Mouse (Mus musculus): Measurements from ENCODE around the gene Pgbd1. TPM values are rescaled to one million over a fixed set of nuclear protein-coding genes. Genes with fewer than 3 reads are reported as not detected.
A peak's percentile ranks its signal among the peaks of the same experiment; 100 is the strongest.
"Not testable (repeated sequence)": the region's sequence is repeated elsewhere in the genome, so short reads cannot be mapped to it uniquely, and the experiment has no call there.

Pgbd1 gene
- polyA plus RNA-seq, 1 experiment = 0.07 TPM

- peaks cover 45% of the 10 kb centered on the region for H3K36me3 ChIP-seq (replicated peaks; ENCODE audit: low read length)
- peaks cover 54% of the 10 kb centered on the region for H3K4me1 ChIP-seq
- H3K4me3 ChIP-seq (replicated peaks) = peak overlapping the region; percentile 94
- H3K27me3 ChIP-seq (replicated peaks) = no peaks in the 10 kb centered on the region
- no peaks in the 10 kb centered on the region for H3K9me3 ChIP-seq
- TF ChIP-seq GATA1 (IDR thresholded peaks at IDR 0.05; ENCODE audit: borderline replicate concordance, low read length) (no peak), FLI1 (IDR thresholded peaks at IDR 0.05; ENCODE audit: low read length) (no peak)
Measured at GRCm38 (mm10) chr13:21401636-21402286, 39.1 kb downstream of the Pgbd1 start.

DNA sequence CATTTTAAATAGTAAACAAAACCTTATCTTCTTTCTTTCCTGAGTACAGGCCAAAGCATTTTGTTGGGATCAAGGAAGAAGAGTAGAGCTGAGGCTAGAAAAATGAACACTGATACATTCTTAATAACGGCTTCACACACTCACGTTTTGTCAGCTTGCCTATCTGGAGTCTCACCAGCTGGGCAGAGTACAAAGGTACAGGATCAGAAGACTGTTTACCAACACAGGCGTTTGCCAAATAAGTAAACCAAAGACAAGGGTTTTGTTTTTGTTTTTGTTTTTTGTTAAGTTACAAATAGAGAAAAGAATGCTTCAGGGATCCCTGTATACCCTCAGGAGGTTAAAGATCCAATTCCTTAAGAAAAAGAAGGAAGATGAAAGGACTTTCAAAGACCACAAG is 39.7 kb downstream of the Pgbd1 start:
- H3K4me3 ChIP-seq (replicated peaks) = peak overlapping the region; percentile 94
- TF ChIP-seq FLI1 (IDR thresholded peaks at IDR 0.05; ENCODE audit: low read length) (no peak), GATA1 (IDR thresholded peaks at IDR 0.05; ENCODE audit: borderline replicate concordance, low read length) (no peak)
- no peaks in the 10 kb centered on the region for H3K27me3 ChIP-seq (replicated peaks)
- H3K36me3 ChIP-seq (replicated peaks; ENCODE audit: low read length) = peaks cover 51% of the 10 kb centered on the region
- H3K9me3 ChIP-seq = no peaks in the 10 kb centered on the region
- H3K4me1 ChIP-seq = peaks cover 56% of the 10 kb centered on the region

DNA sequence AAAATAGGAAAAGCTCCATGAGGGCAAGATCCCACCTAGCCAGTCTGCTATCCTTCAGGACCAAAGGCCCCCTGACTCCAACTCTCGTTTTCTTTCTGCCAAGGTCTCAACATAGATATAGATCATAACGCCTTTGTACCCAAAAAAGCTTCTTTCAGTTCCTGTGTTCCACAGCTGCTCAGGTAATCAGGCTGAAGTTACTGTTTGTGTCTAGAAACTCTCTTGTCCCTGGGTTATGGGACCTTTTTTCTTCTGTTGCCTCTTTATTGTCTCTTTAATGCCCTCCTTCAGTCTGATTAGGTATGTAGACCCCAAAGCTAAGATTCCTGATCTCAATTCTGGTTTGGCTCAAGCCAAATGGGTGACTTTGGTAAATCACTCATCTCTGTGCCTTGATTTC is 43.4 kb downstream of the Pgbd1 start:
- TF ChIP-seq FLI1 (IDR thresholded peaks at IDR 0.05; ENCODE audit: low read length) (no peak), GATA1 (IDR thresholded peaks at IDR 0.05; ENCODE audit: borderline replicate concordance, low read length) (no peak)
- Histone ChIP-seq H3K4me1 (peaks cover 72% of the 10 kb centered on the region), H3K4me3 (replicated peaks) (no peak overlapping the region), H3K27me3 (replicated peaks) (no peaks in the 10 kb centered on the region), H3K36me3 (replicated peaks; ENCODE audit: low read length) (peaks cover 84% of the 10 kb centered on the region), H3K9me3 (peaks cover 5% of the 10 kb centered on the region)

- H3K27me3 ChIP-seq (replicated peaks); H3K4me3 ChIP-seq (replicated peaks); H3K9me3 ChIP-seq: not testable (repeated sequence)
- Histone ChIP-seq H3K36me3 (replicated peaks; ENCODE audit: low read length) (peaks cover 95% of the 10 kb centered on the region), H3K4me1 (peaks cover 78% of the 10 kb centered on the region)
Measured at GRCm38 (mm10) chr13:21396048-21396447, 44.8 kb downstream of the Pgbd1 start.

DNA sequence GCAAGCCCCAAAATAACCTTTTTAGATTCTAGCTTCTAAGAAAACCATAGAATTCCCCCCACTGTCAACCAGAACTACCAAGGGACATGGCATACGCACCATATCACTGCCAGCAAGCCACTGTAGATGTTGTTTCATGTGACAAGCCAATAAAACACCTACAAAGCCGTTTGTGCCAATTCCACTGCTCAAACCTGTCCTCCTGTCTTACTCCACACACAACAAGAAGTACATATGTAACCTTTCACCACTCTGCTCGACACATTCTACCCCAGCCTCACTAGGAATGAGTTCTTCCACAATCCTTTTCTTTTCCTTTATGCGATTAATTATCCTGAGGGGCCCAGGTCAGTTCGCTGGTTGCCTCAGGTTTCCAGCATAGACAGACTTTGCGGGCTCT is 45.2 kb downstream of the Pgbd1 start:
- Histone ChIP-seq H3K27me3 (replicated peaks) (no peaks in the 10 kb centered on the region), H3K36me3 (replicated peaks; ENCODE audit: low read length) (peaks cover 95% of the 10 kb centered on the region), H3K9me3 (peaks cover 8% of the 10 kb centered on the region), H3K4me1 (peaks cover 78% of the 10 kb centered on the region), H3K4me3 (replicated peaks) (no peak overlapping the region)
- TF ChIP-seq GATA1 (IDR thresholded peaks at IDR 0.05; ENCODE audit: borderline replicate concordance, low read length) (no peak), FLI1 (IDR thresholded peaks at IDR 0.05; ENCODE audit: low read length) (no peak)

DNA sequence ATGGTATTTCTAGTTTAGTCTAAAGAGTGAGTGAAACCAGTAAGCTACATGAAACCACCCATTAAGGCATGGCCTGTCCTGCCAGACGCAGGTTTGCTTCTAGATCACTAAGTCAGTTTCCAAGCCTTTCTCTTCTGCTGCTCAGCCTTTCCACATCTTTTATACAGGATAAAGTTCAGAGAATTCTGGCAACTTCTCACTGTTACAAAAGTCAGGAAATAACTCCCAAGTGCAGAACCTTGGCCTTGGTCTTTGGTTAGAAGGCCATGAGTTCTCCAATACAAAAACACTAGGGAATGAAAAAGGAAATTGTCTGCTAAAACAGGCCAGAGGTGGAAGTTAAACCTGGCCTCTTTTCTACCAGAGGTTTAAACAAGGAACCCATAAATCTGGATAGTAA is 45.6 kb downstream of the Pgbd1 start:
- Histone ChIP-seq H3K4me3 (replicated peaks) (no peak overlapping the region), H3K27me3 (replicated peaks) (no peaks in the 10 kb centered on the region), H3K4me1 (peaks cover 78% of the 10 kb centered on the region), H3K9me3 (peaks cover 8% of the 10 kb centered on the region), H3K36me3 (replicated peaks; ENCODE audit: low read length) (peaks cover 95% of the 10 kb centered on the region)
- TF ChIP-seq GATA1 (IDR thresholded peaks at IDR 0.05; ENCODE audit: borderline replicate concordance, low read length) (no peak), FLI1 (IDR thresholded peaks at IDR 0.05; ENCODE audit: low read length) (no peak)

GRCm38 (mm10) chr13:21377773-21378172 is 63.1 kb downstream of the Pgbd1 start:
- no peaks in the 10 kb centered on the region for H3K36me3 ChIP-seq (replicated peaks; ENCODE audit: low read length)
- no peaks in the 10 kb centered on the region for H3K27me3 ChIP-seq (replicated peaks)
- no peak overlapping the region for H3K4me3 ChIP-seq (replicated peaks)
- H3K4me1 ChIP-seq = no peaks in the 10 kb centered on the region
- no peak for TF ChIP-seq GATA1 (IDR thresholded peaks at IDR 0.05; ENCODE audit: borderline replicate concordance, low read length)
- no peak for TF ChIP-seq FLI1 (IDR thresholded peaks at IDR 0.05; ENCODE audit: low read length)
- peaks cover 20% of the 10 kb centered on the region for H3K9me3 ChIP-seq

- TF ChIP-seq GATA1 (IDR thresholded peaks at IDR 0.05; ENCODE audit: borderline replicate concordance, low read length) = no peak
- no peak for TF ChIP-seq FLI1 (IDR thresholded peaks at IDR 0.05; ENCODE audit: low read length)
- no peak overlapping the region for H3K4me3 ChIP-seq (replicated peaks)
- peaks cover 1% of the 10 kb centered on the region; the same call in 1 of the 2 replicates for H3K9me3 ChIP-seq
- H3K36me3 ChIP-seq (replicated peaks; ENCODE audit: low read length) = peaks cover 33% of the 10 kb centered on the region
- no peaks in the 10 kb centered on the region for H3K27me3 ChIP-seq (replicated peaks)
- peaks cover 7% of the 10 kb centered on the region; the same call in 1 of the 2 replicates for H3K4me1 ChIP-seq
Measured at GRCm38 (mm10) chr13:21372700-21373099, 68.2 kb downstream of the Pgbd1 start.

Other genes starting within 250 kb of the Pgbd1 start
- not detected in 2 replicates for gene Gpx5, start 148.3 kb downstream of the Pgbd1 start, polyA plus RNA-seq (2012; ENCODE audit: insufficient read depth, low replicate concordance)
- gene Gpx6, start 128.9 kb downstream of the Pgbd1 start, polyA plus RNA-seq (2012; ENCODE audit: insufficient read depth, low replicate concordance) = not detected in 2 replicates
- not detected in 2 replicates for gene Olfr1367, start 94.1 kb downstream of the Pgbd1 start, polyA plus RNA-seq (2012; ENCODE audit: insufficient read depth, low replicate concordance)
- 1.3 TPM in 1 of 2 replicates, not detected in the other for gene Zscan12, start 78.2 kb downstream of the Pgbd1 start, polyA plus RNA-seq (2012; ENCODE audit: insufficient read depth, low replicate concordance)
- gene Zkscan3, start 38.3 kb downstream of the Pgbd1 start, polyA plus RNA-seq (2012; ENCODE audit: insufficient read depth, low replicate concordance) = 4.5 TPM in 1 of 2 replicates, not detected in the other
- gene Zscan26, start 12.7 kb upstream of the Pgbd1 start, polyA plus RNA-seq (2012; ENCODE audit: insufficient read depth, low replicate concordance) = 0.70 TPM in 1 of 2 replicates, not detected in the other
- gene Nkapl, start 27.5 kb upstream of the Pgbd1 start, polyA plus RNA-seq (2012; ENCODE audit: insufficient read depth, low replicate concordance) = 0.92 TPM in 1 of 2 replicates, not detected in the other
- not detected in 2 replicates for gene Zkscan4, start 37.8 kb upstream of the Pgbd1 start, polyA plus RNA-seq (2012; ENCODE audit: insufficient read depth, low replicate concordance)
- gene Gm10065, start 38.4 kb upstream of the Pgbd1 start, polyA plus RNA-seq (2012; ENCODE audit: insufficient read depth, low replicate concordance) = not detected in 2 replicates
- gene AK157302, start 54.2 kb upstream of the Pgbd1 start, polyA plus RNA-seq (2012; ENCODE audit: insufficient read depth, low replicate concordance) = 0.04 TPM in 1 of 2 replicates, not detected in the other
- gene Gm11273, start 60.4 kb upstream of the Pgbd1 start, polyA plus RNA-seq (2012; ENCODE audit: insufficient read depth, low replicate concordance) = 6.5 and 41.0 TPM in 2 replicates
- gene Zkscan8, start 90.1 kb upstream of the Pgbd1 start, polyA plus RNA-seq (2012; ENCODE audit: insufficient read depth, low replicate concordance) = 0.20 TPM in 1 of 2 replicates, not detected in the other
- not detected in 2 replicates for gene Olfr1366, start 101.8 kb upstream of the Pgbd1 start, polyA plus RNA-seq (2012; ENCODE audit: insufficient read depth, low replicate concordance)
- not detected in 2 replicates for gene Olfr1535, start 118.8 kb upstream of the Pgbd1 start, polyA plus RNA-seq (2012; ENCODE audit: insufficient read depth, low replicate concordance)
- gene Olfr1364, start 140.7 kb upstream of the Pgbd1 start, polyA plus RNA-seq (2012; ENCODE audit: insufficient read depth, low replicate concordance) = 0.10 TPM in 1 of 2 replicates, not detected in the other
- not detected in 2 replicates for gene Olfr1362, start 173.0 kb upstream of the Pgbd1 start, polyA plus RNA-seq (2012; ENCODE audit: insufficient read depth, low replicate concordance)
- gene Olfr11, start 201.5 kb upstream of the Pgbd1 start, polyA plus RNA-seq (2012; ENCODE audit: insufficient read depth, low replicate concordance) = not detected in 2 replicates
- gene Olfr1361, start 222.3 kb upstream of the Pgbd1 start, polyA plus RNA-seq (2012; ENCODE audit: insufficient read depth, low replicate concordance) = not detected in 2 replicates
- gene Olfr1360, start 236.3 kb upstream of the Pgbd1 start, polyA plus RNA-seq (2012; ENCODE audit: insufficient read depth, low replicate concordance) = not detected in 2 replicates